Mouse (Mus musculus) hindbrain, postnatal 0 days (tissue): Measurements from ENCODE around the gene Ugt1a9. TPM values are rescaled to one million over a fixed set of nuclear protein-coding genes. Genes with fewer than 3 reads are reported as not detected.

Source experiments
- ATAC-seq: fragments of 200-750 bp; cut with Nextera tagmentation; 2 replicates; pipeline ENCODE4 v1.8.0; 2017; ENCODE audit warnings: mild to moderate bottlenecking, moderate TSS enrichment, moderate library complexity
- DNase-seq: peaks from one replicate; pipeline ENCODE4 v3.0.0-alpha.2; 2015; ENCODE audit warnings: low spot score
- H3K27ac ChIP-seq: fragments of 300-500 bp; sonication (generic); 2 replicates; pipeline ENCODE4 v1.5.1; 2014; ENCODE audit warnings: mild to moderate bottlenecking
- H3K27me3 ChIP-seq: fragments of 300-500 bp; sonication (generic); 2 replicates; pipeline ENCODE4 v1.6.1; 2014; ENCODE audit warnings: low read length, mixed read lengths; ENCODE audit not compliant: insufficient read depth
- H3K36me3 ChIP-seq: fragments of 300-500 bp; sonication (generic); 2 replicates; pipeline ENCODE4 v1.6.1; 2014; ENCODE audit warnings: low read length, mixed read lengths; ENCODE audit not compliant: insufficient read depth
- H3K4me1 ChIP-seq: fragments of 300-500 bp; sonication (generic); 2 replicates; pipeline ENCODE4 v1.6.1; 2014; ENCODE audit warnings: antibody characterized with exemption, low read length, mixed read lengths; ENCODE audit not compliant: insufficient read depth
- H3K4me2 ChIP-seq: fragments of 300-500 bp; sonication (generic); 2 replicates; pipeline ENCODE4 v1.6.1; 2014; ENCODE audit warnings: low read depth, mild to moderate bottlenecking, low read length, moderate library complexity, mixed read lengths
- H3K4me3 ChIP-seq: fragments of 300-500 bp; sonication (generic); 2 replicates; pipeline ENCODE4 v1.5.1; 2014; ENCODE audit warnings: low read length
- H3K9ac ChIP-seq: fragments of 300-500 bp; sonication (generic); replicated peaks from 2 replicates; pipeline ENCODE4 v1.6.1; 2014; ENCODE audit warnings: mild to moderate bottlenecking, low read length, moderate library complexity, mixed read lengths
- H3K9me3 ChIP-seq: fragments of 300-500 bp; sonication (generic); 2 replicates; pipeline ENCODE4 v1.6.1; 2016; ENCODE audit warnings: low read length, mixed read lengths
- CTCF ChIP-seq: IDR thresholded peaks from 2 replicates; pipeline ENCODE4 v1.5.1; 2016; ENCODE audit warnings: antibody characterized with exemption, control low read depth, low read depth
- WGBS: fragments of 180-500 bp; shearing (Covaris S2); extraction: QIAGEN DNeasy Blood & Tissue Kit; methylation state at CpG from one replicate; pipeline ENCODE4 v1.1.7; 2014; 5-methylcytosine and 5-hydroxymethylcytosine counted together
- polyA plus RNA-seq: library from polyadenylated mRNA; unstranded; fragments of >200 nt; fragmentation: Nextera tagmentation; extraction: Ambion mirVana; gene quantifications from 2 replicates; pipeline ENCODE4 v1.2.1, GENCODE M21; 2015
- total RNA-seq: library from RNA; depleted of rRNA; stranded (reverse); fragments of >200 nt; gene quantifications from 2 replicates; pipeline ENCODE4 v1.2.3, GENCODE M21; 2014

Ugt1a9 gene
- total and polyA plus RNA-seq, 2 experiments from 2014 or later, result not detected

DNA sequence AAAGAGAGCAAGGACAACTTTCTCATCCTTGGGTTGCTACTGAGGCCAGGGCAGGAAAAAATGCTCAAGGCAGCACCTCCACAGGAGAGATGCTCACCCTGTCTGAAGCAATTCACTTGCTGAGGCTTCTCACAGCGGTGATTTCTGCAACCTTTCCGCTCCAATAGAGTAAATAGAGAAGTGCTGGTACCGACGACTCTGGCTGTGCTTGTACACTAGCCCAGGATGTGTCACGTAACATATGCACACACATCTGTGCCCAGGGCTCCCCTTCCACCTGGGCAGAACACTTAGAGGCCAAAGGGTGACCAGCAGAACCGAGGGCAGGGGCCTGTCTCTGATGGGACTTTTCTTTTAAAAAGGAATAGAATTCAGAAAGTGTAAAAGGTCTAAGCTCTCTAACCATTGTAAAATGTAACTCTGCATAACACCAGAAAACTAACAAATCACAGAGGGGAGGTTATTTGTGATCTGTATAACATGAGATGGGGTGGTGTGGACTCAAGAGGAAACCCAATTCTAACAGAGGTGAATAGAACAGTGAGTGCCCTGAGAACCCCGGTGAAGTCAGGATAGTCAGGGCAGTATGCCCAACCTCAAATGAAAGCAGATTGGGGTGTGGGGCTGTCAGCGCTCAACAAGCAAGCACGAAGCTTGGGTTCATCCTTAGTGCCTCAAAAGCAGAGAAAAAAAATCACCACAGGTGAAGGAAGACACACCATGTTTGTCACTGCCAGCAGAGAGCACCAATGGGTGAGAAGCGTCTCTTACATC, 190.2 kb downstream of the Ugt1a9 start:
- TF ChIP-seq CTCF, result no peak
- Histone ChIP-seq H3K4me3 (no peak overlapping the region), H3K9ac (no peak overlapping the region), H3K36me3 (peaks cover 52% of the 10 kb centered on the region), H3K27me3 (no peaks in the 10 kb centered on the region), H3K4me2 (no peak overlapping the region), H3K27ac (no peak overlapping the region), H3K4me1 (no peaks in the 10 kb centered on the region), H3K9me3 (peaks cover 16% of the 10 kb centered on the region; the same call in 1 of the 2 replicates)
- WGBS, result 78% methylated on average over 10 of the region's 10 CpGs
- DNase-seq, result no peak
- ATAC-seq, result no peak

DNA sequence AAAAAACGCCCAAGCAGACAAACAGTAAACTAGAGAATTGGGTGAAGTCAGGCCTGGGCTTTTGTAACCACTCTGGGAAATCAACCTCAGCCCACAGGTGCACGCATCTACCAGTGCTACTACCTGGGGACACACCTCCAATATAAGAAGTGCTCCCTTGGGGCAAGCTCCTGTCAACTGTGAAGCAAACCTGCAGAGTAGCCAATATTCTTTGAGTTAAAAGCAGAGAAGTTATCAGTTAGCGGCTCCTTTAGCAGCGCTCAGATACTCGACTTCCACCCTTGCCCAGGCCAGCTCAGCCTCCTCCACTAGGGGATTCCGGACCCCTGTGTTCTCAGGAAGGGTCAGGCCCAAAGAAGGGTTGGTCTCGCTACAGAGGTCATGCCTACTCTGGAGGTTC, 191.1 kb downstream of the Ugt1a9 start:
- no peak overlapping the region for H3K4me3 ChIP-seq
- H3K27ac ChIP-seq, result no peak overlapping the region
- no peak overlapping the region for H3K4me2 ChIP-seq
- no peaks in the 10 kb centered on the region for H3K27me3 ChIP-seq
- H3K4me1 ChIP-seq, result no peaks in the 10 kb centered on the region
- no peak for TF ChIP-seq CTCF
- 85% methylated on average over 7 of the region's 7 CpGs for WGBS
- peaks cover 7% of the 10 kb centered on the region; the same call in 1 of the 2 replicates for H3K9me3 ChIP-seq
- DNase-seq (no peak), ATAC-seq (no peak)
- H3K9ac ChIP-seq, result no peak overlapping the region
- peaks cover 61% of the 10 kb centered on the region for H3K36me3 ChIP-seq

DNA sequence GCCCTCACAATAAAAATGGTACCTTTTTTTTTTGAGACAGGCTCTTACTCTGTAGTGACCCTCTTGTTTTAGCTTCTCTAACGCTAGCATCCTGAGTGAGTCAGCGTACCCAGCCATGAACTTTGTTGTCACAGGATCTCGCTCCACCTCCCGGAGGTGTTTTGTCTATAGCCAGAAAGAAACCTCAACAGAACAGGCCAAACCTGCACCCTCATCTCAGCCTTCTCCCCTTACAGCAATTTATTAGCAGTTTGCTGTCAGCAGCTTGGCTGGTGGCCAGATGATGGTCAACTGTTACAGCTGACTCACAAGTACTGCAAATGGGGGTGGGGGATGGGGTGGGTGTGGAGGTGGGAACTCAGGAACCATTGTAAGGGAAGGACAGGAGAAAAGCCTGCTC, 191.7 kb downstream of the Ugt1a9 start:
- peak; percentile 75 for DNase-seq
- no peak for ATAC-seq
- no peaks in the 10 kb centered on the region for H3K4me1 ChIP-seq
- no peak overlapping the region for H3K4me2 ChIP-seq
- no peak overlapping the region for H3K4me3 ChIP-seq
- peaks cover 66% of the 10 kb centered on the region for H3K36me3 ChIP-seq
- peaks cover 2% of the 10 kb centered on the region; the same call in 1 of the 2 replicates for H3K9me3 ChIP-seq
- no peak overlapping the region for H3K9ac ChIP-seq
- no peaks in the 10 kb centered on the region for H3K27me3 ChIP-seq
- H3K27ac ChIP-seq, result no peak overlapping the region
- WGBS, result 80% methylated on average over 4 of the region's 4 CpGs
- no peak for TF ChIP-seq CTCF

DNA sequence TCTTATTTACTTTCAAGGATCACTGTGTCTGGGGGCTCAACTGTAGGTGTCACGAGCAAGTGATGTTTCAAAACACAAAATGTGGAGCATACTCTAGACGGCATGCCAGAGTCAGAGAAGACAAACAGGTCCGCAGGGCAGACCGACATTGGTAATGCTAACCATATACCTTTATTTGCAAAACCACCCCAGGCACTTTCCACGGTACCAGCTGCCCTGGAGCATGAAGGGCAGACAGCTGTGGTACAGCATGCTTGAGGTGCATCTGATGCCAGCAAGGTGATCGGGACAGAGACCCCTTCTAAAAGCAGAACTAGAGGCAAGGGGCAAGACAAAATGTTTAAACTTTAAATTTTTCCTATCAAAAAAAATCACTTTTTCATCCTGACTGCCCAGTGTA, 192.4 kb downstream of the Ugt1a9 start:
- Histone ChIP-seq H3K9ac (no peak overlapping the region), H3K4me2 (no peak overlapping the region), H3K4me3 (no peak overlapping the region), H3K36me3 (peaks cover 73% of the 10 kb centered on the region), H3K27ac (no peak overlapping the region), H3K27me3 (no peaks in the 10 kb centered on the region), H3K4me1 (no peaks in the 10 kb centered on the region), H3K9me3 (no peaks in the 10 kb centered on the region)
- TF ChIP-seq CTCF, result no peak
- ATAC-seq (no peak), DNase-seq (no peak)
- WGBS, result 76% methylated on average over 6 of the region's 6 CpGs

GRCm38 (mm10) chr1:88263778-88264177, 193.2 kb downstream of the Ugt1a9 start:
- Histone ChIP-seq H3K27me3 (no peaks in the 10 kb centered on the region), H3K9me3 (no peaks in the 10 kb centered on the region), H3K4me2 (no peak overlapping the region), H3K4me1 (no peaks in the 10 kb centered on the region), H3K9ac (no peak overlapping the region), H3K27ac (no peak overlapping the region), H3K4me3 (no peak overlapping the region), H3K36me3 (peaks cover 81% of the 10 kb centered on the region)
- no peak for TF ChIP-seq CTCF
- ATAC-seq (no peak), DNase-seq (no peak)
- WGBS, result 94% methylated on average over 5 of the region's 5 CpGs

DNA sequence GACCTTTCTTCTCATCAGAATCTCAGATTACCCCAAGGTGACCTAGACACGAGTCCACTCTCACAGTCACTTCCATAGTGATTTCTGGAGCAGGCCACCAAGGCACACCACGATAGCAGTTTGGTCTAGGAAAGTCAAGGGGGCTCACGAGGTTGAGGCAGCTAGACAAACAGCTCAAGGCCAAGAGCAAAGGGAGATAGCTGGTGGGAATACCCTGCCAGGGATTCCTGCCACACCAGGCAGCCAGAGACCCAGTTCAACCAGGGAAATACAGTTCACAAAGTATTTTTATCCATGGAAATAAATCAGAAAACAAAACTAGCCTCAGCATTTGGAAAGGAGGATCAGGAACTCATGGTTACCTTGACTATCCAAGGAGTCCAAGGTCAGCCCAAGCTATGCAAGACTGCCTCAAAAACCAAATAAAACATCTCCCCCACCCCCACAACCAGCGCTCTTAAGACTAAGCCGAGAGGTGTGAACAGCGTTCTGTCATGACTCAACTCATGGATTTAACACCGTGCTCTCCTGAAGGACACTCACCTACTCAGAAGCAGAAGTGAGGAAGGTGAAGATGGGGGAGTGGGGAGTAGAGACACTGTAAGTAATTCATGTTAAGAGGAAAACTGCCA, 193.8 kb downstream of the Ugt1a9 start:
- no peak for DNase-seq
- no peak for TF ChIP-seq CTCF
- Histone ChIP-seq H3K9ac (no peak overlapping the region), H3K4me2 (no peak overlapping the region), H3K9me3 (no peaks in the 10 kb centered on the region), H3K36me3 (peaks cover 87% of the 10 kb centered on the region), H3K4me1 (no peaks in the 10 kb centered on the region), H3K27me3 (no peaks in the 10 kb centered on the region), H3K27ac (no peak overlapping the region), H3K4me3 (no peak overlapping the region)
- ATAC-seq, result no peak
- 91% methylated on average over 7 of the region's 7 CpGs for WGBS

GRCm38 (mm10) chr1:88264869-88265240, 194.3 kb downstream of the Ugt1a9 start:
- no peak overlapping the region for H3K4me3 ChIP-seq
- no peak for DNase-seq
- H3K4me1 ChIP-seq, result no peaks in the 10 kb centered on the region
- WGBS, result 75% methylated on average over 4 of the region's 4 CpGs
- H3K9me3 ChIP-seq, result no peaks in the 10 kb centered on the region
- no peak overlapping the region for H3K9ac ChIP-seq
- ATAC-seq, result no peak
- H3K27ac ChIP-seq, result no peak overlapping the region
- no peak for TF ChIP-seq CTCF
- H3K27me3 ChIP-seq, result no peaks in the 10 kb centered on the region
- peaks cover 92% of the 10 kb centered on the region for H3K36me3 ChIP-seq
- no peak overlapping the region for H3K4me2 ChIP-seq
